Mouse (Mus musculus): ENCODE results near the gene Zic5.

- TF ChIP-seq CTCF (conservative IDR thresholded peaks at IDR 0.05; ENCODE audit: insufficient read depth, insufficient read length, low read depth, low read length) (no peak), POLR2A (IDR thresholded peaks at IDR 0.05; ENCODE audit: low read depth, low read length) (no peak)
Observed at GRCm38 (mm10) chr14:122483556-122484421, 18.3 kb upstream of the Zic5 start.

Measured in kidney, adult 2 months (tissue).